Mouse (Mus musculus): ENCODE data around the gene Gas7.

GRCm38 (mm10) chr11:67596233-67596632 lies 141.0 kb downstream of the Gas7 start:
- no peak for TF ChIP-seq FLI1 (IDR thresholded peaks at IDR 0.05; ENCODE audit: low read length)
- TF ChIP-seq GATA1 (IDR thresholded peaks at IDR 0.05; ENCODE audit: borderline replicate concordance, low read length): no peak

Data from megakaryocyte, embryonic 14.5 days (primary cell).